Mouse (Mus musculus) heart, postnatal 0 days (tissue): ENCODE measurements around the gene Pgk2. TPM values are rescaled to one million over a fixed set of nuclear protein-coding genes. Genes with fewer than 3 reads are reported as not detected.
"Not testable (repeated sequence)": the region's sequence is repeated elsewhere in the genome, so short reads cannot be mapped to it uniquely, and the experiment has no call there.

Source experiments
- ATAC-seq: fragments of 200-750 bp; cut with Nextera tagmentation; 2 replicates; pipeline ENCODE4 v1.8.0; 2017; ENCODE audit warnings: low read depth, moderate number of reproducible peaks, moderate library complexity; ENCODE audit not compliant: insufficient read depth
- DNase-seq: peaks from one replicate; pipeline ENCODE4 v3.0.0-alpha.2; 2016; ENCODE audit warnings: low spot score
- H3K27ac ChIP-seq: fragments of 300-500 bp; sonication (generic); 2 replicates; pipeline ENCODE4 v1.5.1; 2014; ENCODE audit warnings: low read depth, mild to moderate bottlenecking
- H3K27me3 ChIP-seq: fragments of 300-500 bp; sonication (generic); 2 replicates; pipeline ENCODE4 v1.6.1; 2014; ENCODE audit warnings: low read length, mixed read lengths; ENCODE audit not compliant: control insufficient read depth, insufficient read depth
- H3K36me3 ChIP-seq: fragments of 300-500 bp; sonication (generic); replicated peaks from 2 replicates; pipeline ENCODE4 v1.6.1; 2014; ENCODE audit warnings: low read length, mixed read lengths; ENCODE audit not compliant: control insufficient read depth, insufficient read depth
- H3K4me1 ChIP-seq: fragments of 300-500 bp; sonication (generic); 2 replicates; pipeline ENCODE4 v1.6.1; 2014; ENCODE audit warnings: antibody characterized with exemption; ENCODE audit not compliant: control insufficient read depth, insufficient read depth
- H3K4me2 ChIP-seq: fragments of 300-500 bp; sonication (generic); 2 replicates; pipeline ENCODE4 v1.6.1; 2014; ENCODE audit warnings: low read depth, mild to moderate bottlenecking, low read length, moderate library complexity
- H3K4me3 ChIP-seq: fragments of 300-500 bp; sonication (generic); 2 replicates; pipeline ENCODE4 v1.5.1; 2014; ENCODE audit warnings: low read depth, low read length
- H3K9ac ChIP-seq: fragments of 300-500 bp; sonication (generic); replicated peaks from 2 replicates; pipeline ENCODE4 v1.6.1; 2014; ENCODE audit warnings: low read depth, low read length, mixed read lengths
- H3K9me3 ChIP-seq: fragments of 300-500 bp; sonication (generic); replicated peaks from 2 replicates; pipeline ENCODE4 v1.6.1; 2016; ENCODE audit warnings: low read length; ENCODE audit not compliant: control insufficient read depth
- CTCF ChIP-seq: IDR thresholded peaks from 2 replicates; pipeline ENCODE4 v1.5.1; 2016; ENCODE audit warnings: antibody characterized with exemption, control low read depth, low read depth
- EP300 ChIP-seq: IDR thresholded peaks from 2 replicates; pipeline ENCODE4 v1.6.1; 2016; ENCODE audit warnings: antibody characterized with exemption, low read depth
- WGBS: fragments of 180-500 bp; shearing (Covaris S2); extraction: QIAGEN DNeasy Blood & Tissue Kit; methylation state at CpG from one replicate; pipeline ENCODE4 v1.1.7; 2014; 5-methylcytosine and 5-hydroxymethylcytosine counted together
- polyA plus RNA-seq: library from polyadenylated mRNA; unstranded; fragments of >200 nt; fragmentation: Nextera tagmentation; extraction: Ambion mirVana; gene quantifications from 2 replicates; pipeline ENCODE4 v1.2.1, GENCODE M21; 2015
- total RNA-seq: library from RNA; depleted of rRNA; stranded (reverse); fragments of >200 nt; gene quantifications from 2 replicates; pipeline ENCODE4 v1.2.3, GENCODE M21; 2014; ENCODE audit warnings: low replicate concordance; rRNA removed

Pgk2 gene
- total RNA-seq, result not detected in 2 replicates
- polyA plus RNA-seq, result not detected in 2 replicates

- TF ChIP-seq EP300 (no peak), CTCF (no peak)
- Histone ChIP-seq H3K9ac (no peak within 1 kb of the TSS), H3K9me3 (no peaks in the 10 kb centered on the region), H3K27me3 (no peaks in the 10 kb centered on the region), H3K27ac (no peak within 1 kb of the TSS), H3K4me3 (no peak within 1 kb of the TSS), H3K36me3 (no peaks in the 10 kb centered on the region), H3K4me1 (no peaks in the 10 kb centered on the region), H3K4me2 (no peak within 1 kb of the TSS)
- ATAC-seq (no peak), DNase-seq (no peak)
- 61% methylated on average over 4 of the region's 4 CpGs for WGBS
Measured at GRCm38 (mm10) chr17:40208540-40208939, at the start of gene Pgk2. Pgk2 (minus strand) TSS chr17:40208640.

- DNase-seq, result no peak
- no peak for ATAC-seq
- Histone ChIP-seq H3K27ac (no peak overlapping the region), H3K4me2 (no peak overlapping the region), H3K4me1 (no peaks in the 10 kb centered on the region), H3K9me3 (no peaks in the 10 kb centered on the region), H3K4me3 (no peak overlapping the region), H3K27me3 (no peaks in the 10 kb centered on the region), H3K9ac (no peak overlapping the region), H3K36me3 (no peaks in the 10 kb centered on the region)
- no peak for TF ChIP-seq EP300
- 44% methylated on average over 1 of the region's 1 CpGs for WGBS
Measured at GRCm38 (mm10) chr17:40252487-40252886, 44.0 kb upstream of the Pgk2 start.

DNA sequence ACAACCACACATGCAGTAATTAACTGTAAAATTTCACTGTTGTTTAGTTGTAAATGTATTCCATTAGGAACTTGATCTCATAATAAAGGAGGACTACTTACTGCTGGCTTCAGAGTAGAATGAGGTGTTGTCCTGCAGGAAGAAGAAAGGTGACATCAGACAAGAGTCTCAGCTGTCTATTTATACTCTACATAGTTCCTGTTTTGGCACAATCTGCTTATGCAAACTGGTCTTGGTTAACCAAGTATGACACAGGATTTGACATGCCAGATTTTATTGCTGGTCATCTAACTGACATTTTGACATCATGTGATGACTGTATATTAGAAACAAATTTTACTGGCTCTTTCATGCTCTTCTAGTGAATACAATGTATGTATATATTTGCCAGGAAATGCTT lies 33.7 kb upstream of the Pgk2 start, which contains the start of gene Crisp3:
Gene Crisp3, minus strand, starts transcription at position 154 of the 400 bp plus-strand sequence.
- no peak within 1 kb of the TSS for H3K4me2 ChIP-seq
- ATAC-seq (no peak), DNase-seq (no peak)
- no peak within 1 kb of the TSS for H3K9ac ChIP-seq
- TF ChIP-seq EP300 (no peak), CTCF (no peak)
- H3K9me3 ChIP-seq, result no peaks in the 10 kb centered on the region
- H3K4me1 ChIP-seq, result no peaks in the 10 kb centered on the region
- H3K27me3 ChIP-seq, result no peaks in the 10 kb centered on the region
- H3K27ac ChIP-seq, result no peak within 1 kb of the TSS
- H3K4me3 ChIP-seq, result no peak within 1 kb of the TSS
- H3K36me3 ChIP-seq, result no peaks in the 10 kb centered on the region

- not testable (repeated sequence) for H3K27me3 ChIP-seq, H3K4me3 ChIP-seq, H3K9me3 ChIP-seq, H3K4me2 ChIP-seq, H3K27ac ChIP-seq, DNase-seq, H3K9ac ChIP-seq, H3K4me1 ChIP-seq, H3K36me3 ChIP-seq, ATAC-seq
Measured at GRCm38 (mm10) chr17:40201803-40202202, 6.6 kb downstream of the Pgk2 start.

GRCm38 (mm10) chr17:40190192-40190591 lies 18.2 kb downstream of the Pgk2 start:
- not testable (repeated sequence) for H3K27me3 ChIP-seq, ATAC-seq, H3K9ac ChIP-seq, H3K4me1 ChIP-seq, H3K4me3 ChIP-seq, DNase-seq, H3K4me2 ChIP-seq, H3K9me3 ChIP-seq, H3K36me3 ChIP-seq, H3K27ac ChIP-seq
- WGBS, result 74% methylated on average over 4 of the region's 4 CpGs

DNA sequence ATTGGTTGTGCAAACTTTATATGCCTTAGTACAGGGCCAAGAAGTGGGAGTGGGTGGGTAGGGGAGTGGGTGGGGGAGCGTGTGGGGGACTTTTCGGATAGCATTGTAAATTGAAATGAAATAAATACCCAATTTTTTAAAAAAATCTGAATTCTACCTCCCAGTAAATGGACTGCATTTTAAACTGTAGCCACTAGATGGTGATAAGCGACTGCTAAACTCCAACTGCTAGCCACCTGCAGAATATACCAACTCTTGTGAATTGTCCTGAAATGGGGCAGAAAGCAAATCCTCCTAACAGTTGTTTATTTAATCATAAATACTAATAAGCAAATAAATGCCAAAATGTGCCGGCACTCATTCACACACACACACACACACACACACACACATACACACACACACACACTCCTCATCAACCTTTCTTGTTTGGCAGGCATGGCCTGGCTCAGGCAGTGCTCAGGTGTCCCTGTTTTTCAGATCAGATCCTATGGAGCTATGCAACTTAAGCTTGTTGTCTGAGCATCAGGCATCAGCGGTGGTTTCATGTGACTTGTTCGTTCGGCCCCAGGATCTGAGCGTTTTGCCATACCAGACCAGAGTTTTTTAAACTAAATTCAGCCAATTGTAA lies 50.6 kb downstream of the Pgk2 start:
- H3K4me2 ChIP-seq, H3K9me3 ChIP-seq, H3K27me3 ChIP-seq, ATAC-seq, H3K4me1 ChIP-seq, H3K27ac ChIP-seq, H3K9ac ChIP-seq, DNase-seq, H3K36me3 ChIP-seq, H3K4me3 ChIP-seq: not testable (repeated sequence)
- WGBS, result 43% methylated on average over 8 of the region's 8 CpGs

Other genes with a start within 250 kb of the Pgk2 start
- gene AC192777.2, start 113.2 kb downstream of the Pgk2 start, total RNA-seq, result not detected in 2 replicates
- not detected in 2 replicates for gene AC192777.2, start 113.2 kb downstream of the Pgk2 start, polyA plus RNA-seq
- gene Crisp3, start 33.6 kb upstream of the Pgk2 start, total RNA-seq, result not detected in 2 replicates
- gene Crisp3, start 33.6 kb upstream of the Pgk2 start, polyA plus RNA-seq, result not detected in 2 replicates
- gene Crisp1, start 110.6 kb upstream of the Pgk2 start, total RNA-seq, result not detected in 2 replicates
- gene Crisp1, start 110.6 kb upstream of the Pgk2 start, polyA plus RNA-seq, result not detected in 2 replicates